Mouse (Mus musculus): ENCODE measurements around the gene Nudcd3.
"Not testable (repeated sequence)": the region's sequence is repeated elsewhere in the genome, so short reads cannot be mapped to it uniquely, and the experiment has no call there.

Gene Nudcd3

GRCm38 (mm10) chr11:6120596-6120995, 79.6 kb downstream of the Nudcd3 start:
- DNase-seq = peak; percentile 81

DNA sequence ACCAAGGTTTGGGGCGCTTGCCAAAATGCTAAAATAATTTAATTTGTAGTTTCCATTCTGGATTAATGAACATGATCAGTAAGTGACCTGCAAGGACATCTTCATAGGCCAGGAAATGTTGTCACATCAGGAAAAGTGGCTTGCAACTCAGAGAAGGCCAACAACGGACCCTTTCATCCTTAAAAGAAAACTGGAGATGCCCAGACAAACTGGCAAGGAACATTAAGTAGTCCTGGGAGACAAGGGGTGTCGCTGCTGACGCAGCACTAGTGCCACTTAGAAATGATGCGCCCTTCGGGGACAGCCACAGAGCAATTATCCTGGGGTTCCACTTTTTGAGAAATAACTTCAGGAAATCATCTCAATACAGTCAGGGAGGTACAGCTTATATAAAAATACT, 80.2 kb downstream of the Nudcd3 start:
- DNase-seq = no peak

GRCm38 (mm10) chr11:6119312-6119711, 80.9 kb downstream of the Nudcd3 start:
- peak; percentile 53 for DNase-seq

DNA sequence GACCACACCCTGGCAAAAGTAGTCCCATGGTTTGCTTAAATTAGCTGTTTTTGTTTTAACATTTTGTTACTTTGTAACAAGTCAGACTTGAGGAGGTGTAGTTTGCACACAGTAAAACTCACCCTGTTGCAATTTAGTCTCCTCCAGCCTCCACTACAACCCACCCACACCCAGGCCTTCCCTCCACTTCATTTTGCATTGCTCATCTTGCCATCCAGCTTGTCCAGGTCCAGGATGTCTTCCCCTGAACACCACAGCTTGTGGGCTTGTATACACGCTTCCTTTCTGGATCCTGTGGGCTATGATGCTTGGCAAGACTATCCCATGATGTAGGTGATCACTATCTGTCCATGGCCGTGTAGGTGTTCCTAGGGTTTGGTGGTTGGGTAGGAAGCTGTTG, 82.3 kb downstream of the Nudcd3 start:
- no peak for DNase-seq

DNA sequence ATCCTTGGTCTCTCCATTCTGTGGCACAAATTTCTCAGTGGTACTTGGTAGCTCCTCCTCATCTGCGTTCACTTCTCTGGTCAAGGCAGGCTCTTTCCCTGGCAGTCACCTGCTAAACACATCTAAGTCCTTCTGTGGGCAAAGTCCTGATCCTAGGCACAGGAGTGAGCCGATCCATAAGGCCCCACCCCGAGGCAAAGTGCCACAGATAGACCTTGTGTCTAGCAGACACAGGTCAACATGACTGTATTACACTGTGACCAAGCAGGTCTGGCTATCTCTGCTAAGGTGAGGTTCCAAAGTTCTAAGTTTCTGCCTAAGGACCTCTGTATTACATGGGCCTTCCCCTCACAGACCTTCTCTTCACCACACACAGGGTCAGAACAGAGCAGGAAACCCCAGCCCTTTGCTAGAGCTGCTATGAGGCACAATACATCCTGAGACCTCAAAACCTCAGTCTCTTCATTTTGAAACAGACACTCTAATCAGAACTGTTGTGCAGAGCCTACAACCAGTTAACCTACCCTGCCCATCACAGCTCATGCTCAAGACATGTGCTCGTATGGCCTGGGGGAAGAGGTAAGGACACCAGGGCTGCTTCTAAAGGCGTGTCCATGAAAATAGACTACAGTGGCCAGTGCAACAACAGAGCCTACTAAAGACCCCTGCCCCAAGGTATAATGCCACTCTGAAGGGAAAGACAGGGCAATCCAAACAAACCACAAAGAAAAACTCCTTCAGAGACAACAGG, 88.3 kb downstream of the Nudcd3 start:
- no peak for DNase-seq

DNA sequence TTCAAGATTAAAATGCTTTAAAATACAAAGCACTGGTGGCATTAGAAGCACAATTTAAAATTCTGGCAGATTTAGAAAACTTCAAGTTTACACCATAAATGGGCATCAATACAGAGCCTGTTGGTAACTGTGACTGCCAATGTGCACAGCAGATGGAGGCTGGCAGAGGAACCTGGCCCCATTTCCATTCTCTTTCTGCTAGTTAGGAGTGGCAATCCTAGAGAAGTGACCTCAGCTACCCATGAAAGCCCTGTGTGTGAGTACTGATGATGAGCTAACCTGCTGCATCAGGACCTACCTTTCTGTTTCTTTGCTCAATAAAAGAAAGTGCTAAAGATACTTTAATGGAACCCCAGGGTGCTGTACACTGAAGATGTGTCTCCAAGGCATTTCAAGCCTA, 90.2 kb downstream of the Nudcd3 start:
- peak; percentile 86 for DNase-seq

GRCm38 (mm10) chr11:6108296-6108695, 91.9 kb downstream of the Nudcd3 start:
- DNase-seq = no peak

DNA sequence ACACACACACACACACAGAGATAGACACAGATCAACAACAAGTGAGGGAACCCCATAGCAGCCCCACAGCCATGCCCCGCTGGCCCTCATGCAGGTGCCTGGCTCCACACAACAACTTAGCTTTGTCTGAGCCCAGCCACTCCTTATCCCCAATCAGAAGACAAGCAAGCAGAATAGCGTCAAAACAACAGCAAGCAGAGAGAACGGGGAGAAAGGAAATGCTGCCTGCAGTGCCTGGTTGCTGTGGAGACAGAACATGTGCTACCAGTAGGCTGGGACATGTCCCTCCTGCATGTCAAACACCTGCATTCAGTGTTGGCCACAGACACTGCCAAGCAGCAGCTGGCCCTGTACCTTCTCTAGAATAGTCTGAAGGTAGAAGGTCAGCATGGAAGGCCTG, 92.5 kb downstream of the Nudcd3 start:
- no peak for DNase-seq

GRCm38 (mm10) chr11:6104734-6105133, 95.5 kb downstream of the Nudcd3 start:
- DNase-seq = peak; percentile 84

DNA sequence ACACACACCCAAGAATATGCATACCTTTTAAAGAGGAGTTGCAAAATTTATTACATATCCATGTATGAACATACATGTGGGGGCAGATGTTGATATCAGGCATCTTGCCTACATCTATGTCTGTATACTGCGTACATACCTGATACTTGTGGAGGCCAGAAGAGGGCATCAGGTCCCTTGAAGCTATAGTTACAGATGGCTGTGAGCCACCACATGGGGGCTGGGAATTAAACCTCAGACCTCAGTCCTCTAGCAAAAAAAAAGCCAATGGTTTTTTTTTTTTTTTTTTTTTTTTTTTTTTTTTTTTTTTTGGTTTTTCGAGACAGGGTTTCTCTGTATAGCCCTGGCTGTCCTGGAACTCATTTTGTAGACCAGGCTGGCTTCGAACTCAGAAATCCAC, 103.6 kb downstream of the Nudcd3 start:
- not testable (repeated sequence) for DNase-seq

DNA sequence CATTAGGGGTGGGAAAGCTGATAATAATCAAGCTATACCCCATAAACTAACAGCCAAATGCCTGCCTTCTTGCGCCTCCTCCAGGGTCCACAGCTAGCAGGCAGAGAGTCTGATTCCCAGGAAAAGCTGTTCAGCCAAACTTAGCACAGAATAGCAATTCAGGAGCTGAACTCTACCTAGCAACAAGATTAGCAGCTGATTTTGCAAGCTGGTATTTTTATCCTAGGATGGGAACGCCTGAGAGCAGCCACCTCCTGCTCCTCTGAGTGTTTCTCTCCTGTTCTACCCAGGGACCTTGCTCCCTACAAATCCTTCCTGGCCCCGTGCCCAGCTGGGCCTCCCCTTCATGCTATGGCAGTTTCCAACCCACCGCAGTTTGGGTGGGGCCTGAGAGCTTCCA, 113.2 kb downstream of the Nudcd3 start:
- DNase-seq = peak; percentile 76

DNA sequence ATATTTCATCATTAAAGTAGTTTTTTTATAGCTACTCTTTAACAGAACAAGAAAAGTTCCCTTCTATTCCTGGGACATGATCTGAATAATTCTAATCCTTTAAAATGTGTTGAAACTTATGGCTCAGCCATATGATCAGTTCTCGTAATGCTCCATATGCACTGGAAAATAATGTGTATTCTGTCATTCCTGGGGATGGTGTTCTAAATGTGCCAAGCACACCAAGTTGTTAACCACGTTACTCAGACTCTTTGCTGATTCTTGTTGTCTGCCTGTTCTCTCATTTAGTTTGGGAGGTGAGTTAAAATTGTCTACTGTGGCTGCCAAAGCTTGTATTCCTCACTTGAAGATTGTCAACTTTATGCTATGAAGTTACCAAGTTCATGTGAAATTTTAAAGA, 121.5 kb downstream of the Nudcd3 start:
- DNase-seq = no peak

- no peak for DNase-seq
Observed at GRCm38 (mm10) chr11:6075618-6076066, 124.6 kb downstream of the Nudcd3 start.

GRCm38 (mm10) chr11:6068181-6068957, 131.8 kb downstream of the Nudcd3 start:
- DNase-seq = peak; percentile 65

GRCm38 (mm10) chr11:6067160-6067559, 133.1 kb downstream of the Nudcd3 start:
- DNase-seq = no peak

DNA sequence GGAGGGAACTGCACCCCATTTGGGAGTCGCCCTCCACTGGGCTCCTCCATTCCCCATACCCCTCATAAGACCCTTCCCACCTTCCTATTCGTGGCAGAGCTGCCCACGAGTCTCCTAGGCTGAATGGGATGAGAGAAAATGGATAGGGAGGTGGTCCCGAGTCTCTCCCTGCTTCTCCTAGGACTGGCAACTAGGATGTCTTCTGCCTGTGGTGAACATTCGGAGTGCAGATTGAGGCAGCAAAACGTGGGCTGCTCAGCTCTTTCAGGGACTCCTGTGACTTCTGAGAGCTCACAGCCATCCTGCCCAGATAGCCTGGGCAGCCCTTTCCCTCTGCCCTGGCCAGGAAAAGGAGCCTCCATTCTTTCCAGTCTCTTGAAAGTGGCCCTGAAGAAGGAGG, 134.0 kb downstream of the Nudcd3 start, which contains the start of gene Camk2b:
Camk2b (minus strand) TSS at position 187 of the 400 bp plus-strand sequence.
- DNase-seq = no peak

- DNase-seq = peak; percentile 69
Observed at GRCm38 (mm10) chr11:6065551-6066121, 134.6 kb downstream of the Nudcd3 start.

DNA sequence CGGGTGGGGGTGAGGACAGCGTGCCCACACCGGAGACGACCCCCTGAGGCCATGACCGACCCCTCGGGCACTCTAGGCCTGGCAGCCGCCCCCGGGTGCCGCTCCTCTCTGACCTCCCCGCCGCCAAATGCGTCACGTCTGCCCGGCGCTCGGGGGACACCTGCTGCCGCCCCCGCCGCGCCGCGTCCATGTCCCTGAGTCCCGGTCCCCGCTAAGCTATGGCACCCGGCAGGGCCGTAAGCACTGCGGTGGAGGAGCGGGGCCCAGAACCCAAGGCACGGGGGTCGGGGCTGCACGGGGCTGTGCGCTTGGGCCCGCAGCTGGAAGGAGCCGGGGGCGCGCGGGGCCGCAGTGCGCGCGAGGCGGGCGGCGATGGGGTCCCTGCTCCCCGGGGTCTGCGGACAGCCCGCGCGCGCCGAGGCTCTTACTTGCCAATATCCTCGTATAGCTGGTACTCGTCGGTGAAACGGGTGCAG, 135.1 kb downstream of the Nudcd3 start:
- no peak for DNase-seq

DNA sequence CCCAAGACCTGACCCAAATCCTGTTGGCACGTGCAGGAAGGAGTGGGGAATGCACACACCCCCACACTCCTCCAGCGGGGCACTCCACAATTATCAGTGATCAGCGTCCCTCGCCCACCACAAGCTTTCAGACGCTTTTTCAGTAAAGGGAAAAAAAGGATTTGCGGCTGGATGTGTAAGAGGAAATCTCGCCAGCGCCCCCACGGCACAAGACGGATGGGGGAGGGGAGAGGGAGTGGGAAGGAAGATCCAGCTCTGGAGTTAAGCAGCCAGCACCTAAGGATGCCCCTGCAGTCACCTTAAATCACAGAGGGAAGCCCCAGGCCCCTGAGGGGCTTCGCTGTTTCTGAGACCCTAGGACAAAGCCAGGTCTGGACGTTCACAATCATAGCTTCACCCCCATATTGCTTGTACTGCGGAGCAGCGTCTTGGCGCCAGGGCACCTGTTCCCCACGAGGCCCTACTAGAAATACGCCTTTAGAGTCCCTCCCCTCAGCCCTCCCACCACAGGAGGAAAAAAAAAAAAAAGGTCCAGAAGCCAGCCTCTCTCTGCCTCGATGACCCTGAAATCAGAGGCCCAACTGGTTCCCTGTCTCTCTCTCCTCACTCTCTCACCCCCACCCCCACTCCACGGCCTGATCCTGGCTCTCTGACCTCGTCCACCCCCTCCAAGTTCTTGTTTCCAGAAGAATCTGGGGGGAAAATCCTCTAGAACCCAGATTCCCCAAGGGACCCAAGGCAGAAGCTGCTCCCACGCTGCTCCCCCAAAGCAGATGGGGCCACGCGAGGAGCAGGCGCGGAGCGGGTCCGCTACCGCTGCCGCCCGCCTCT, 135.8 kb downstream of the Nudcd3 start:
- no peak for DNase-seq

- no peak for DNase-seq
Observed at GRCm38 (mm10) chr11:6063501-6064214, 136.6 kb downstream of the Nudcd3 start.

DNA sequence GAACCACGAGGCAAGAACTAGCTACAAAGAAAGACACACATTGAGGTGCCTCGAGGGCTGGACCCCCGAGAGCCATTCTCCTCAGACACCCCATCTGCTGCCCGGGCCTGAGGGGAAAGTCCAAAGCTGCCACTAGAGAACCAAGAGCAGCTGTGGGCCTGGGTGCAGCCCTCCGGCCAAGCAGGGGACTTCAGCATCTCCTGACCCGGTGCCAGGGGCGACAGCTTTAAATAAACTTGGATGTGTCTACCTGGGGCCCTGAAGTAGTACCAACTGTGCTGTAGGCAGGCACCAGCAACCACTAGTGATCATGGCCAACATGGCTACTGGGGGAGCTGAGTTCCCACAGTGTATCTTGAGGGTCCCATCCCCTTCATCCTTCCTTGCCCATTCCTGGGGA, 137.2 kb downstream of the Nudcd3 start:
- DNase-seq = no peak

DNA sequence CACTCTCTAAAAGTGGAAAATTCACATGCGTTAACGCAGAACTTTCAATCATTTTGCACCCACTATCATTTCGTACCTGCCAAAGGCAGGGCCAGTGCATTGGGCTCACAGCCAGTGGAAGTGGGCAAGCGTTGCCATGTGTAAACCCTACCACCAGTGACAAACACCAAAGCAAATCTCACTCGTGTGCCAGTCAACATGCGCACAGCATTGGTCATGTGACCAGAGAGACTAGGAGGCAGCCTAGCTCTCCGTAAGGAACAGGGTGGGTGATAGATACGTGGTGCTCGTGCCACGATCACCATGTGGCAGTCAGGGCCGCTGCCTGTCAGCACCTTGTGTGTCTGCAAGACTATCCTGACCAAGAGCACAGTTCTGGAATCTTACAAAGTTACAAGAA, 137.9 kb downstream of the Nudcd3 start:
- DNase-seq = no peak

Measured in layer of hippocampus, adult 9-11 months (tissue).